Mouse (Mus musculus): ENCODE data around the gene Fam227a. TPM values are rescaled to one million over a fixed set of nuclear protein-coding genes. Genes with fewer than 3 reads are reported as not detected.
"Not testable (repeated sequence)": the region's sequence is repeated elsewhere in the genome, so short reads cannot be mapped to it uniquely, and the experiment has no call there.

Gene Fam227a
- polyA plus RNA-seq, 1 experiment from 2014 or later: 1.4 TPM

- H3K9ac ChIP-seq: peak overlapping the region; percentile 91
- H3K27ac ChIP-seq (ENCODE audit: low read depth): no peak overlapping the region
- H3K4me2 ChIP-seq: peak overlapping the region; percentile 80
- no peak for TF ChIP-seq CTCF (IDR thresholded peaks at IDR 0.05; ENCODE audit: low read depth)
- peaks cover 9% of the 10 kb centered on the region; the same call in 1 of the 2 replicates for H3K36me3 ChIP-seq (ENCODE audit: insufficient read depth)
- DNase-seq: no peak
- H3K9me3 ChIP-seq (ENCODE audit: low read depth, low read length): no peaks in the 10 kb centered on the region
- H3K4me1 ChIP-seq (ENCODE audit: insufficient read depth): peaks cover 18% of the 10 kb centered on the region
- no peak for ATAC-seq (ENCODE audit: insufficient read depth)
- H3K4me3 ChIP-seq (ENCODE audit: low read depth, low read length): peak overlapping the region; percentile 86
- 82% methylated on average over 6 of the region's 6 CpGs for WGBS
- H3K27me3 ChIP-seq (ENCODE audit: insufficient read depth, low read length): no peaks in the 10 kb centered on the region
These were observed 25.9 kb upstream of the Fam227a start for GRCm38 (mm10) chr15:79684616-79685015.

GRCm38 (mm10) chr15:79683707-79684465 is 25.1 kb upstream of the Fam227a start:
- H3K27ac ChIP-seq (ENCODE audit: low read depth): no peak overlapping the region
- peaks cover 17% of the 10 kb centered on the region for H3K4me1 ChIP-seq (ENCODE audit: insufficient read depth)
- WGBS: 63% methylated on average over 19 of the region's 19 CpGs
- no peaks in the 10 kb centered on the region for H3K27me3 ChIP-seq (ENCODE audit: insufficient read depth, low read length)
- H3K36me3 ChIP-seq (ENCODE audit: insufficient read depth): peaks cover 13% of the 10 kb centered on the region; the same call in 1 of the 2 replicates
- peak overlapping the region; percentile 80 for H3K4me2 ChIP-seq
- ATAC-seq (ENCODE audit: insufficient read depth): no peak
- DNase-seq: no peak
- peak overlapping the region; percentile 86; the same call in 1 of the 2 replicates for H3K4me3 ChIP-seq (ENCODE audit: low read depth, low read length)
- no peak for TF ChIP-seq CTCF (IDR thresholded peaks at IDR 0.05; ENCODE audit: low read depth)
- H3K9me3 ChIP-seq (ENCODE audit: low read depth, low read length): no peaks in the 10 kb centered on the region
- H3K9ac ChIP-seq: peak overlapping the region; percentile 91

GRCm38 (mm10) chr15:79683146-79683545 is 24.4 kb upstream of the Fam227a start:
- no peak for TF ChIP-seq CTCF (IDR thresholded peaks at IDR 0.05; ENCODE audit: low read depth)
- DNase-seq (no peak), ATAC-seq (ENCODE audit: insufficient read depth) (no peak)
- Histone ChIP-seq H3K4me1 (ENCODE audit: insufficient read depth) (peaks cover 17% of the 10 kb centered on the region), H3K9ac (no peak overlapping the region), H3K4me2 (no peak overlapping the region), H3K4me3 (ENCODE audit: low read depth, low read length) (no peak overlapping the region), H3K27ac (ENCODE audit: low read depth) (no peak overlapping the region), H3K9me3 (ENCODE audit: low read depth, low read length) (no peaks in the 10 kb centered on the region), H3K36me3 (ENCODE audit: insufficient read depth) (peaks cover 13% of the 10 kb centered on the region; the same call in 1 of the 2 replicates), H3K27me3 (ENCODE audit: insufficient read depth, low read length) (no peaks in the 10 kb centered on the region)
- WGBS: 78% methylated on average over 6 of the region's 6 CpGs

GRCm38 (mm10) chr15:79681973-79682372 is 23.2 kb upstream of the Fam227a start:
- no peak overlapping the region for H3K4me2 ChIP-seq
- H3K4me1 ChIP-seq (ENCODE audit: insufficient read depth): peaks cover 17% of the 10 kb centered on the region
- 80% methylated on average over 4 of the region's 4 CpGs for WGBS
- no peak overlapping the region for H3K4me3 ChIP-seq (ENCODE audit: low read depth, low read length)
- H3K27ac ChIP-seq (ENCODE audit: low read depth): no peak overlapping the region
- no peaks in the 10 kb centered on the region for H3K9me3 ChIP-seq (ENCODE audit: low read depth, low read length)
- no peaks in the 10 kb centered on the region for H3K27me3 ChIP-seq (ENCODE audit: insufficient read depth, low read length)
- no peak overlapping the region for H3K9ac ChIP-seq
- peaks cover 19% of the 10 kb centered on the region; the same call in 1 of the 2 replicates for H3K36me3 ChIP-seq (ENCODE audit: insufficient read depth)
- DNase-seq (no peak), ATAC-seq (ENCODE audit: insufficient read depth) (no peak)
- no peak for TF ChIP-seq CTCF (IDR thresholded peaks at IDR 0.05; ENCODE audit: low read depth)

- H3K9ac ChIP-seq: no peak overlapping the region
- peaks cover 54% of the 10 kb centered on the region for H3K36me3 ChIP-seq (ENCODE audit: insufficient read depth)
- no peaks in the 10 kb centered on the region for H3K27me3 ChIP-seq (ENCODE audit: insufficient read depth, low read length)
- no peaks in the 10 kb centered on the region for H3K9me3 ChIP-seq (ENCODE audit: low read depth, low read length)
- ATAC-seq (ENCODE audit: insufficient read depth) (no peak), DNase-seq (no peak)
- 78% methylated on average over 2 of the region's 2 CpGs for WGBS
- no peaks in the 10 kb centered on the region for H3K4me1 ChIP-seq (ENCODE audit: insufficient read depth)
- no peak for TF ChIP-seq CTCF (IDR thresholded peaks at IDR 0.05; ENCODE audit: low read depth)
- H3K4me3 ChIP-seq (ENCODE audit: low read depth, low read length): no peak overlapping the region
- H3K27ac ChIP-seq (ENCODE audit: low read depth): no peak overlapping the region
- no peak overlapping the region for H3K4me2 ChIP-seq
These were observed 19.2 kb upstream of the Fam227a start for GRCm38 (mm10) chr15:79677936-79678335.

- H3K4me1 ChIP-seq (ENCODE audit: insufficient read depth); H3K9me3 ChIP-seq (ENCODE audit: low read depth, low read length); ATAC-seq (ENCODE audit: insufficient read depth); H3K27me3 ChIP-seq (ENCODE audit: insufficient read depth, low read length); H3K9ac ChIP-seq; H3K27ac ChIP-seq (ENCODE audit: low read depth); DNase-seq: not testable (repeated sequence)
- Histone ChIP-seq H3K4me3 (ENCODE audit: low read depth, low read length) (peak overlapping the region; percentile 89), H3K36me3 (ENCODE audit: insufficient read depth) (peaks cover 50% of the 10 kb centered on the region), H3K4me2 (peak overlapping the region; percentile 63)
- WGBS: 76% methylated on average over 11 of the region's 11 CpGs
These were observed 13.1 kb upstream of the Fam227a start for GRCm38 (mm10) chr15:79671828-79672348.

- H3K36me3 ChIP-seq (ENCODE audit: insufficient read depth): peaks cover 50% of the 10 kb centered on the region
- DNase-seq: no peak
- peak; percentile 56 for ATAC-seq (ENCODE audit: insufficient read depth)
- H3K4me1 ChIP-seq (ENCODE audit: insufficient read depth): 0 out of 2 replicates have a peak, but pooled peaks cover 3% of the 10 kb centered on the region
- H3K27ac ChIP-seq (ENCODE audit: low read depth): no peak overlapping the region; the same call in 1 of the 2 replicates
- H3K4me3 ChIP-seq (ENCODE audit: low read depth, low read length): peak overlapping the region; percentile 89
- H3K4me2 ChIP-seq: peak overlapping the region; percentile 63
- TF ChIP-seq CTCF (IDR thresholded peaks at IDR 0.05; ENCODE audit: low read depth): no peak
- no peaks in the 10 kb centered on the region for H3K9me3 ChIP-seq (ENCODE audit: low read depth, low read length)
- 0% methylated on average over 34 of the region's 37 CpGs for WGBS
- H3K9ac ChIP-seq: peak overlapping the region; percentile 85
- H3K27me3 ChIP-seq (ENCODE audit: insufficient read depth, low read length): no peaks in the 10 kb centered on the region
These were observed 12.2 kb upstream of the Fam227a start for GRCm38 (mm10) chr15:79670972-79671299.
